Mouse (Mus musculus) cerebral cortex, adult 2 months (tissue): ENCODE measurements around the gene Mpp1.

Experiments used
- WGBS: fragments of 180-500 bp; shearing (Covaris S2); methylation state at CpG from one replicate; pipeline ENCODE4 v1.1.7; 2018; 5-methylcytosine and 5-hydroxymethylcytosine counted together

The Mpp1 gene

DNA sequence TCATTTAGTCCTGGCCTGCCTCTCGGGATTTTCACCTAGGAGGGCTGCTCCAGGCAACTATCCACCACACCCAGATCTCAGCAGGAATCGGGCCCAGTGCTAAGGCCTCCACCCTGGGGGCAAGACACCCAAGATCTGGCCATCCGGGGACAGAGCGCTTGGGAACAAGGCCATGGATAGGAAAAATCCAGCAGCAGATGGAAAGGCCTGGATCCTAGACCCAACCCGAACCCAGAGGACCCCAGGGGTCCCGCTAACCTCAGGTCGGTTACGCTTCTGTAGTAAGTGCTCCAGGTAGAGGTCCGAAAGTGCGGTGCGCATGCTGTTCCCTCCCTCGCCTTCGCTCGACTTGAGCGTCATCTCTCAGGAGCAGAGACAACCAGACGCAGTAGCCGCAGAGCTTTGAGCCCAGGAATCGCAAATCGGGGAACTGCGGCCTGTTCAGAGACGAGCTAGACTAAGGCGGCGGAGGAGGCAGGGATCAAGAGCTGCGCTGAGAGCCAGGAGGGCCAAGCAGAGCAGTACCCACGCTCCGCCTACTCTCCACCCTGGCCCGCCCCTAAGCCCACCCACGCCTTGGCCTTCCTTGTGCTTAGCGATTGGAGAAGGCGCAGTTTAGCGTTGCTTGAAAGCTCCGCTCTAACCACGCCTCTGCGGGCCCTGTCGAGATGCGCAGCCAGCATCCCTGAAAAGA, at the start of gene Mpp1:
Mpp1 (minus strand) TSS at position 550 of the 694 bp plus-strand sequence.
- WGBS, result 2% methylated on average over 35 of the region's 36 CpGs

DNA sequence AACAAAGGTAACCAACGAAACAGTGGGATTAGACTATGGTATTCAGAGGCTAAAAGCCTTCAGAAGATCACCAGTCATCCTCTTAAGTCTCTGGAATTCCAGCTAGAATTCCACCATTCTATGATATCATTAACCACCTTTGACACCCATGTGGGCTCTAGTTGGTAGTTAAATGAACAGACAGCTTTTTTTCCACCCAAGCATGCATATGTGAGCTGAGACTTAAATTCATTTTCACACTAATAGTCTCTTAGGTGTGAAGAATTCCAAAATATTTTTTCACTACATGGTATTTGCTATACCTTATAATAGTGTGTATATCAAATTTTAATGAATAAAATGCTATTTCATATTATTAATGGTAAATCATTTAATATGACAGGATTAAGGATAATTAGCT, 32.9 kb upstream of the Mpp1 start, which contains the start of gene Smim9:
Smim9 (minus strand) TSS at position 101 of the 400 bp plus-strand sequence.
- WGBS, result 91% methylated on average over 1 of the region's 1 CpGs

DNA sequence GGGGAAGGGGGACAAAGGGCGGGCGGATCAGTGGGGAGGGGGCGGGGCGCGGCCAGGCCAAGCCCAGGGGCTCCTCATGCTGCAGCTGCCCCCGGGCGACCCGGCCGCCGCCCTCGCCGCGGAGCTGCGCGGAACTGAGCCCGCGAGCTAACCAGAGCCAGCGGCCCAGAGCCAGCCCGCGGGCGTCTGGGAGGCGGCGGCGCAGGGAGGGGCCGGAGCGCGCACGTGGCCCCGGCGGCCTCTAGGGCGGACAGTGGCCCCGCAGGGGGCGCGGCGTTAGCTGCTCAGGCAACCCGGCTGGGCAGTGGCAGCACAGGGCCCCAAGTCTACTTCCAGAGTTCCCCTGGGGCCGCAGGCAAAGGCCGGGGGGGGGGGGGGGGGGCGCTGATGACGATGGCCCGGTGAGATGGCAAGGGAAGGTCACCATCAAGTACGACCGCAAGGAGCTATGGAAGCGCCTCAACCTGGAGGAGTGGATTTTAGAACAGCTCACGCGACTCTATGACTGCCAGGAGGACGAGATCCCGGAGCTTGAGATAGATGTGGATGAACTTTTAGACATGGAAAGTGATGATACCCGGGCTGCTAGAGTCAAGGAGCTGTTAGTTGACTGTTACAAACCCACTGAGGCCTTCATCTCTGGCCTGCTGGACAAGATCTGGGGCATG, 24.9 kb upstream of the Mpp1 start:
- 8% methylated on average over 18 of the region's 49 CpGs for WGBS

DNA sequence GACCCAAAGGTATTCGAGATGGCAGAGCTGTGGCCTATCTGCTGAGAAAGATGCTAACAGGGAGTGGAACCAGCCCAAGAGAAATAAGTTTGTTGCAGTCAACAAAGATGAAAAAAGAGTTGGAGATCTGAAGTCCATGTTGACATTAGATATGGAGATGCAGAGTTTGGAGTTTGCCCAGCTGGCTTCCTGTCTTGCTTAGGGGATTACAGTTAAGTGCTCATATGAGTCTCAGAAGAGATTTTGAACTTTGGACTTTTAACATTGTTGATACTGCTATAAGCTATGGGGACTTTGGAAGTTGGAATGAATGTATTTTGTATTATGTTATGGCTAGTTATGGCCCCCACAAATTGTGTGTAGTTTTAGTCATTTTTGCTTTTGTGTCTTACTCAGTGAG, 21.4 kb upstream of the Mpp1 start:
- WGBS, result 68% methylated on average over 1 of the region's 1 CpGs

DNA sequence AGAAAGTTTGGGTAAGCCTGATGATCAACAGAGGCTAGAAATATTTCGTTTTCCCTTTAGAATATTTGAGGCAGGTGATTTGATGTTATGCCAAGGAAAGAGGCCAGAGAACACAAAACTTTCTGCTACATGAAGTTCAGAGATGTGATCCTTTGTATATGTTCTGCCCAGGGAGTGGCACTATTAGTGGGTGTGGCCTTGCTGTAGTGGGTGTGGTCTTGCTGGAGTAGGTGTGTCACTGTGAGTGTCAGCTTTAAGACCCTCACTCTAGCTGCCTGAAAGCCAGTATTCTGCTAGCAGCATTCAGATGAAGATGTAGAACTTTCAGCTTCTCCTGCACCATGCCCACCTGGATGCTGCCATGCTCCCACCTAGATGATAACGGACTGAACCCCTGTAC, 19.5 kb upstream of the Mpp1 start:
- 89% methylated on average over 2 of the region's 2 CpGs for WGBS

DNA sequence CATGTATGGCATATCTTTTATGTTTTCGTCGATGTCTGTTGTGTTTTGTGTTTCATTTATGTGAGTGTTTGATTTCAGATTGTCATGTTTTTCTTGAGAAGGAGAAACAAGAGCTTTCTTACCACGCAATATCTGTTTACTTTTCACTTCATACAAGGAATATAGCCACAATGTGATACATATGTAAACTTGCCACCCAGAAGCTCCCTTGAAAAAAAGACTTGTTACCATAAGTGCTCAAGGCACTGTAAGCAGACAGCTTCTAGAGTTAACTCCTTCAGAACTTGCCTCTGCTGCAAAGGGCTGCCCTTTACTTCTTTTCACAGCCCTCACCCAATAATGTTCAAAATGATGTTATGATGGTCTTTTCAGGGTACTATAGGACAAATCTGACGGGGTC, 17.6 kb upstream of the Mpp1 start:
- 84% methylated on average over 4 of the region's 4 CpGs for WGBS

DNA sequence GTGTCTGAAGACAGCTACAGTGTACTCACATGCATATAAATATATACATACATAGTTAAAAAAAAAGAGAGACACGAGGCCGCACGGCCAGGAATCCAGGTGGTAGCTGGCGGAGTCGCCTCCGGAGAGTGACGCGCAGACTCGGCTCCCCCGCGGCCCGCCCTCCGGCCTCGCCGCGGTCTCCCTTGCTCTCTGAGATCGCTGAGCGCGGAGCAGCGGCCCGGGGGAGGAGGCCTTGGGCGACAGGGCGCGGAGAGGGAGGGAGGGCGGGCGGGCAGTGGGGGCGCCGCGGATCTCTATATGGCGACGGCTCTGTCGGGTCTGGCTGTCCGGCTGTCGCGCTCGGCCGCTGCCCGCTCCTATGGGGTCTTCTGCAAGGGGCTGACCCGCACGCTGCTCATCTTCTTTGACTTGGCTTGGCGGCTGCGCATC, 12.3 kb upstream of the Mpp1 start:
- WGBS, result 14% methylated on average over 23 of the region's 42 CpGs

DNA sequence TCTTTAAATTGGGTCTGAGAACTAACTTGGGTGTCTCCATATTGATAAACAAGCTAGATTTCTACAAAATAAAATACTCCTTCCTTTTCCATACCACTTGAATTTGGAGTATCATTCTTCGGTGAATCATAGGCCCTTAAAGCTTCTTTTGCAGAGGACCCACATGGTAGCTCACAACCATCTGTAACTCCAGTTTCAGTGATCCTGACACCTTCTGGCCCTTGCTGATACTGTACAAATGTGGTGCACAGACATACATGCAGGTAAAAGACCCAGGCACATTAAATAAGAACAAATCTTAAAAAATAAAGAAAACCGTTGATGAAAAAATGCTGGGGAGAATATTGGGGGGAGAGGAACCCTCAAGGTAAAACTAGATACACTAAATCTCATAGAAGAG, 7.4 kb upstream of the Mpp1 start:
- WGBS, result 97% methylated on average over 2 of the region's 2 CpGs

DNA sequence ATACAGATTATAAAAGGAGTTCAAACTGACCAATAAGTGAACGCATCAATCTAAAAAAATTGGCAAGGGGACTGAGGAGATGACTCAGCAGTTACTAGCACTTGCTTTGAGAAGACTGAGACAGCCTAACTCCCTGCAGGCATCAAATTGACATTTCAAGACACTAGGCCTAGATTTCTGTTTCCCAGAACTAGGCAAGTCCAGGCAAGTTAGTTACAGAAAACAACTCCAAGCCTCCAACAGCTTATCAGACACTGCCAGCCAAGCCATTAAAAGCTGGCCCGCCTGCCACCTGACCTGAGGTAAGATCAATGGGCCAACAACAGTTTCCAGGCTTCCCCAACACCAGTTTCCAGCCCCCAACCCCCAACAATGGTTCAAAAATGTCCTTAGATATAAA, 6.9 kb upstream of the Mpp1 start:
- WGBS, result 92% methylated on average over 2 of the region's 2 CpGs

DNA sequence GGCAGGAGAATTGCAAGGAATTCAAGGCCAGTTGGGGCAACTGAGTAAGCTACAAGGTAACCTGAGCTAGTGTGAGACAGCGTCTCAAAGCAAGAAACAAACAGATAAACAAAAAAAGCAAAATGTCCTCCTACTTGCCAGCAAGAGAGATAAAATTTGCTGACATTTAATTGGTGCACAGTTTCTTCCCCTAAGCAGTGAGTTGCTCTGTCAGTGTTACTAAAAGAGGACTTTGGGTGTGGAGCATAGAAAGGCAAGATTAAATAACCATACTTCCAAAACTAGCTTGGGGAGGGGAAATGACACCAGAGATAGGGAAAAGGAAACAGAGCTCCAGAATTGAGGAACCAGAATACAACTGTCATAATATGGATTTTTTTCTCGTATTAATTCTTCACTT, 1.3 kb downstream of the Mpp1 start:
- 60% methylated on average over 2 of the region's 2 CpGs for WGBS

DNA sequence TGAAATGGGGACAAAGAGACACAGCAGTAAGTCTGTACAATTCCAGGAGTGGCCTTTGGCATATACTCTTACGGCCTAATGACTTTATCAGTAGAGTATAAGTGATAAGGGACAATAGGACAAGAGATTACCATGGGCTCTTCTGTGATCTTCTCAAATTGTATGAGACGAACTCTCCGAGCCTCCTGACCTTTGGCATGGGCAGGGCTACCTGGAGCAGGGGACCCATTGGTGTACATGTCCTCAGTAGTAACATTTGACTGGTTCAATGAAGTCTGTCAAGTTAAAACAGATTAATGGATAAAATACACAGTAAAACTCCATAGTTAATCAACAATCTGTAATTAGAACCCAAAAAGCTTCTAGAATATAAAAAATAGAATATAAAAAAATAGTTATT, 5.2 kb downstream of the Mpp1 start:
- WGBS, result 89% methylated on average over 3 of the region's 3 CpGs

DNA sequence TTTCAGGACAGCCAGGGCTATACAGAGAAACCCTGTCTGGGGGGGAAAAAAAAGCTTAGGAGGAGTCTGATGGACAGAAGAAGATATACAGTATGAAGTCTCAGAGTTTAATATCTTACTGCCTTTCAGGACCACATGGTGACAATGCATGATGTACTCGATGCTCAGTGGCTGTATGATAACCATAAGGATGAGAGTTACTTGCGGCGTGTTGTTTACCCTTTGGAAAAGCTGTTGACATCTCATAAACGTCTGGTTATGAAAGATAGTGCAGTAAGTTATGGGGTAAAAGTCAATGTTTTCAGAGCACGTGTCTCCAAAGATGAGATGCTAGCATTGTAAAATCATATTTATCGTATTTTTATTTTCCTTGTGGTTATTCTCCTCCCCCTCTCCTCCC, 28.5 kb downstream of the Mpp1 start:
- 82% methylated on average over 6 of the region's 6 CpGs for WGBS

DNA sequence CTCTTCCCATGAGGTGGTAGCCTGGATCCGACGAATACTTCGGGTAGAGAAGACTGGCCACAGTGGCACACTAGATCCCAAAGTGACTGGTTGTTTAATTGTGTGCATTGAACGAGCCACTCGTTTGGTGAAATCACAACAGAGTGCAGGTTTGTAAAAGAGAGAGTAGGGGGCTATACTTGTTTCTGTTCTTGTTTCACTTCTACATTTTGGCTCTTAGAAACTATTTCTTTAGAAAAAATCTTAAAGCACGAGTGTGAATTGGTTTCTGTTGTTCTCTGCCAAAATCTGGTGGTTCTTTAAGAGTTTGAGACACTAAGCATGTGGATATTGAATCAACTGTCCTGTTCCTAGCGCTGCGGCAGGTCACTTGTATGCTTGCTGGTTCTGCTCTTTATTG, 32.0 kb downstream of the Mpp1 start:
- WGBS, result 86% methylated on average over 8 of the region's 8 CpGs

DNA sequence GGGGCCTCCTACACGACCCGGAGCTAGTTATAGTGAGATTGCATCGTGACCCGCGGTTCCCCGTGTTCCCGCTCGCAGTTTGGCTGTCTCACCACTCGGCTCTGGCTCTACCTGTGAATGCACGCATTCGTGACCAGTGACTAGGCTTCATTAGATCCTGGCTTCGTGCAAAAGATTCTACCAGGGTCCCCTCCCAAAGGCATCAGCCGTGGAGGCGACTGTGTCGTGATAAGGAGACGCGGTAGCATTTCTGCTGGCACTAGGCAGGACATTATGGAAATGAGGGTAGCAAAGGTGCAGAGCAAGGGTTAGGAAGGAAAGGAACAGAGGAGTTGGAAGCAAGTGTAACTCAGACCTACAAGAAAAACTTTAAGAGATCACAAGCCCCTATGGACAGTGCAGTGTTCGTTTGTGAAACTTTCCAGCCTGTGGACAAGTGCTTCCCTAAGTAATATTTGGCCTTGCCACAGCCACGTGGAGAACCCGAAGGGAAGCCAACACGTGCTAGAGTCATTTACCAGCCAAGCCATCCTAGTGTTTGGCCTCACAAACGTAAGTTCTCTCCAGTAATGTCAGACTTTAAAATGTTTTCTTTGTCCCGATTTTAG, 34.5 kb downstream of the Mpp1 start:
- 2% methylated on average over 23 of the region's 23 CpGs for WGBS

DNA sequence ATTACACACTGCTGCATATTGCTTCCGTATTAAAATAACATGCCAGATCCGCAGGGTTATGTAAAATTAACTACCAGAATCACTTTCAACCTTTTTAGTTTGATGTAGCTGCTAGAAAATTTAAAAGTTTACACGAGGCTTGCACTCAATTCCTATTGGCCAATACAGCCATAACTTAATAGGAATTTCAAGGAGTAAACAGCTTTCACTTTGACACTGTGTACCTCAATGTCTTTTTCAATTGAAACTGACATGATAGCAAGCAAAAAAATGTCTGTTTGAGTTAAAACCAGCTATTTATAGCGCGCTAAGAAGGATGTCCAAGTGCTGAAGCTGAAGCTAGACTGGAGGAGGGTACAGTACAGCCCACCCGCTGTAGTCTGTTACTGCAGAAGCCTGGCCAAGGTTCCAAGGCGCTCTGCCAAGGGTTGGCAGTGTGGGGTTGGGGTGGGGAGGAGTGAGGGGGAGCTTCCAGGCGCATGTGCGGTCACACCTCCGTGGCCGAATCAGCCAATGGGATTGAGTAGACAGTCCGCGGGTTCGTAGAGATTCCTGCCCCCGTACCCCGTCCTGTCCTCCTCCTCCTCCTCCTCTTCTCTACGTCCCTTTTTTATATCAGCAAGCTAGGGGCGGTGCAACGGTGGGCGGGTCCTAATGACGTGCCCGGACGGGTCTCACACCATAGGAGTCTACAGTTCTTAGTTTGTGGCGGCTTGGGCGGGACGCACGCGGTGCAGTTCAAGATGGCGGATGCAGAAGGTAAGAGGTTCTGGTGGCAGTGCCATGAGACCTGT, 35.2 kb downstream of the Mpp1 start, which contains the start of gene Dkc1:
Dkc1 (plus strand) TSS at position 486 of the 794 bp plus-strand sequence.
- 7% methylated on average over 28 of the region's 29 CpGs for WGBS

DNA sequence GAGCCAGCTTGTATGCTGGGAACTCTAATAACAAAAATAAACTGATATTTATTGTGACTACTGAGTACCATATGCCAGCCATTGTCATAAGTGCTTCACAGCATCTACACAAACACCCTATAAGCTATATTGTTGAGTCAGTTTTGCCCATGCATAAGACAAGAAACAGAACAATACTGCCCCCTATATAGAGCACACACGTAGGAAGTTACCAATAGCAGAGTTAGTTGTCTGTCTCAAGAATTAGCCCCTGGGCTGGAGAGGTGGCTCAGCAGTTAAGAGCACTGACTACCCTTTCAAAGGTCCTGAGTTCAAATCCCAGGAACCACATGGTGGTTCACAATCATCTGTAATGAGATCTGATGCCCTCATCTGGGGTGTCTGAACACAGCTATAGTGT, 45.2 kb downstream of the Mpp1 start:
- 11% methylated on average over 1 of the region's 1 CpGs for WGBS

DNA sequence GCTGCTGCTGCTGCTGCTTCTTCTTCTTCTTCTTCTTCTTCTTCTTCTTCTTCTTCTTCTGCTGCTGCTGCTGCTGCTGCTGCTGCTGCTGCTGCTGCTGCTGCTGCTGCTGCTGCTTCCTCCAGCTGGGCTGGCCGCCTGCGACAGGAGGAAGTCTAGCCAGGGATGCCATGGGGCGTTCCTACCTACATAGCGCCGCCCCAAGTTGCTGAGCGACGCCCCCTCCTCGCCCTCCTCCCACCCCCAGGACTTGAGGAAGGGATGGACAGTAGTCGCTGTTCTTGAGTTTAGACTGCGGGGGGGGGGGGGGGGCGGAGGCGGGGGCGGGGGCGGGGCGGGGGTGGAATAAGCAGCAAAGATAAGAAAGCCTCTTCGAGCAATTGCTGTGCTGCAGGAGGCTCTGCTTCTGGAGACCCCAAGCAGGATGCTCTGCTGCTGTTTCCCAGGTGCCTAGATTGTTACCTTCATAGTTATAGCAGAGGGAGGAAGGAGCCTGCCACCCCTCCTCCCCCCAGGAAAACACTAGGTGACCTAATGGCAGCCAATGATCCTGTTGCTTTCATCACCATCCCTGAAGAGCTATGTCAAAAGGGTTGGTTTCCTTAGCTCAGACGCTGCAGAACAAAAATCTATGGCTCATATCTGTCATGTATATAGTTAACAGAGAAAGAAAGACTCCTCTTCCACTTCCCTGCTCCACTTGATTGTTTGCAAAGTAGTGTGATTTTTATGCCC, 45.9 kb downstream of the Mpp1 start, which contains the start of gene Gab3:
Gab3 (minus strand) TSS at position 685 of the 735 bp plus-strand sequence.
- WGBS, result under 1% methylated on average over 4 of the region's 17 CpGs

DNA sequence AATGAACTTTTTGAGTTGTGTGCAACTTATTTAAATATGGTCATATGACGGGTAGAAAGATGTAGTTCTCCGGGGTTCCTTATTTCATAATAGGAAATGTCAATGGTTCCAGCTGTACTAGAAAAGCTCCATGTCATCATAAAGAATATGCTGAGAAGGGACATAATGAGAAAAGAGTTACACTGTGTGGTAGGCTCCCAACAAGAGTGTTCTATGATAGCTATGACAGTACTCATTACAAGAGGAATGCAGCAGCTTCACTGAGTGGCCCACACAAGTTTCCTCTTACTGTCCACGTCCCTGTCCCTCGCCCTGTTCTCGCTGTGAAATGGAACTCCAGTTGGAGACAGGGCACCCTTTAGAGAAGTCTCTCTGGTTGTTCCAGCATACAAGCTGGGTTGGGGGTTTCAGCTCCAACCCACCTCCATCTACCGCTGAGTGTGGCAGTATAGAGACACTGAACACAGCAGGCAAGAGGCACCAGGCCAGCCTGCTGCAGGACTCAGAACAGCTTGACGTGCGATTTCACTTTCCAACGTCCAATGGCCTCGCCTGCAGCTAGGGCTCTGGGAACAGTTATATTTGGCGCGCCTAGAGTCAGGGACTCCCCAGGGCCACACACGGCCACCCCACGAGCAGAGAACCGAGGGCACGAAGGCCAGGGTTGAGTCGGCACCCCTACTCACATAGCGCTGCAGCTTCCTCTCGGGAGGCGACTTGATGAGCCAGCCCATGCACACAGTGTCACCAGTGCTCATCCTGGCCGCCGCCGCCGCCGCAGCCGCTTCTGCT, 46.6 kb downstream of the Mpp1 start:
- WGBS, result 6% methylated on average over 20 of the region's 26 CpGs

DNA sequence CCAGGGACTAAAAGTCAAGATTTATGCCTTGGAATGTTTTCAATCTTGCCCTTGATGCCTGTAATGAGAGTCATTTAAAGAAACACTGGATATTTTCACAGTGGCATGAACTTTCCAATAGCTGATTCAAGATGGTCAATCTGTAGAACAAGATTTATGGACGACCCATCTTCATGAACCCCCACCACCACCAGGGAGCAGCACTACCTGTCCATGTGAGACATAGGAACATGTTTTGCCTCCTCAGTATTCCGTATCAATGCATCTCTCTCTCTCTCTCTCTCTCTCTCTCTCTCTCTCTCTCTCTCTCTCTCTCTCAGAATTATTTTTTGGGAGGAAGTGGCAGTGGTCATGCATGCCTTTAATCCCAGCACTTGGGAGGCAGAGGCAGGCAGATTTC, 48.5 kb downstream of the Mpp1 start:
- WGBS, result 59% methylated on average over 2 of the region's 2 CpGs
